Mouse (Mus musculus): ENCODE data around the gene Dvl1. TPM values are rescaled to one million over a fixed set of nuclear protein-coding genes. Genes with fewer than 3 reads are reported as not detected.
A peak's percentile ranks its signal among the peaks of the same experiment; 100 is the strongest.

The Dvl1 gene
- 10.0 and 12.2 TPM in 2 replicates for polyA plus RNA-seq (2015; fragmentation: Nextera tagmentation; extraction: Ambion mirVana)

GRCm38 (mm10) chr4:155846871-155847578 lies at the start of gene Dvl1:
Dvl1 (plus strand) TSS chr4:155847402.
- 3% methylated on average over 48 of the region's 65 CpGs for WGBS
- H3K4me3 ChIP-seq (replicated peaks), result peak within 1 kb of the TSS; percentile 84
- H3K4me2 ChIP-seq (replicated peaks), result peak within 1 kb of the TSS; percentile 93
- no peaks in the 10 kb centered on the region for H3K9me3 ChIP-seq (replicated peaks)
- H3K36me3 ChIP-seq, result peaks cover 17% of the 10 kb centered on the region
- H3K27me3 ChIP-seq, result no peaks in the 10 kb centered on the region
- ATAC-seq (ENCODE audit: insufficient number of reproducible peaks, low FRiP score, low TSS enrichment, low read depth), result peak; percentile 89
- H3K4me1 ChIP-seq, result peaks cover 32% of the 10 kb centered on the region
- peak within 1 kb of the TSS; percentile 79 for H3K27ac ChIP-seq (replicated peaks)
- peak within 1 kb of the TSS; percentile 84 for H3K9ac ChIP-seq

- WGBS, result 94% methylated on average over 1 of the region's 1 CpGs
- Histone ChIP-seq H3K27me3 (no peaks in the 10 kb centered on the region), H3K4me1 (peaks cover 21% of the 10 kb centered on the region)
Measured at GRCm38 (mm10) chr4:155802075-155802474, 45.1 kb upstream of the Dvl1 start.

GRCm38 (mm10) chr4:155802741-155803339 lies 44.4 kb upstream of the Dvl1 start, which contains the start of gene Mrpl20:
Mrpl20 (plus strand) TSS chr4:155802878.
- peak within 1 kb of the TSS; percentile 71 for H3K27ac ChIP-seq (replicated peaks)
- peak; percentile 53 for ATAC-seq (ENCODE audit: insufficient number of reproducible peaks, low FRiP score, low TSS enrichment, low read depth)
- H3K36me3 ChIP-seq, result peaks cover 17% of the 10 kb centered on the region
- peaks cover 21% of the 10 kb centered on the region for H3K4me1 ChIP-seq
- H3K9ac ChIP-seq, result peak within 1 kb of the TSS; percentile 74
- H3K9me3 ChIP-seq (replicated peaks), result no peaks in the 10 kb centered on the region
- H3K4me2 ChIP-seq (replicated peaks), result peak within 1 kb of the TSS; percentile 69
- WGBS, result 7% methylated on average over 12 of the region's 12 CpGs
- peak within 1 kb of the TSS; percentile 74 for H3K4me3 ChIP-seq (replicated peaks)
- H3K27me3 ChIP-seq, result no peaks in the 10 kb centered on the region

More at GRCm38 (mm10) chr4:155802075-155802474, 45.1 kb upstream of the Dvl1 start:
- Histone ChIP-seq H3K9me3 (replicated peaks) (no peaks in the 10 kb centered on the region), H3K4me2 (replicated peaks) (no peak overlapping the region), H3K36me3 (peaks cover 11% of the 10 kb centered on the region), H3K4me3 (replicated peaks) (no peak overlapping the region), H3K9ac (no peak overlapping the region), H3K27ac (replicated peaks) (no peak overlapping the region)
- ATAC-seq (ENCODE audit: insufficient number of reproducible peaks, low FRiP score, low TSS enrichment, low read depth), result no peak

DNA sequence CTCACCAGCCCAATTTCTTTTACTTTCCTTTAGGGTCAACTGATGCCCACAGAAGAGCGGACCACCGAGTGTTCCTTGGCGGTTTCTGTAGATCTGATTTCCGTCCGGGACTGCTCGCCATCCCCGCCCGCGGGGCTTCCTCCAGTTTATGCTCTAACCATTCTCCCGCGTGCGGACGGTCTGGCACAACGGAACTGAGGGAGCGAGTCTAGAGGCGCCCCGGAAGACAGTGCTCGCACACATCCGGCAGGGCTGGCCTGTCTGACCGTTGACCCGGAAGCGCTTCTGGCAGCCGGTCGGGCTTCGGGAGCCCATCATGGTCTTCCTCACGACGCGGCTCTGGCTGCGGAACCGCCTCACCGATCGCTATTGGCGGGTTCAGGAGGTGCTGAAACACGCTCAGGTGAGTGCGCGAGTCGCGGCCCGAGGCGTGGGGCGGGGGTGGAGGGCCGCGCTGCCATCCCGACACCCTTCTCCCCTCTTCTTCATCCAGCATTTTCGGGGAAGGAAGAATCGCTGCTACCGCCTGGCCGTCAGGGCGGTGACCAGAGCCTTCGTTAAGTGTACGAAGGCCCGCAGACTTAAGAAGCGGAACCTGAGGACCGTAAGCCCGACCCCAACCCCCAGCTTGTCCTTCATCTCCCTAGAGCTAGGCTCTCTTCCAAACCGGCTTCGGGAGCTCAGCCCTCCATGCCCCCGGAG lies 43.7 kb upstream of the Dvl1 start:
- H3K27ac ChIP-seq (replicated peaks), result peak overlapping the region; percentile 71
- H3K9me3 ChIP-seq (replicated peaks), result no peaks in the 10 kb centered on the region
- peak overlapping the region; percentile 74 for H3K4me3 ChIP-seq (replicated peaks)
- H3K36me3 ChIP-seq, result peaks cover 23% of the 10 kb centered on the region
- H3K9ac ChIP-seq, result peak overlapping the region; percentile 74
- H3K27me3 ChIP-seq, result no peaks in the 10 kb centered on the region
- peak overlapping the region; percentile 69 for H3K4me2 ChIP-seq (replicated peaks)
- H3K4me1 ChIP-seq, result peaks cover 21% of the 10 kb centered on the region
- under 1% methylated on average over 58 of the region's 58 CpGs for WGBS
- ATAC-seq (ENCODE audit: insufficient number of reproducible peaks, low FRiP score, low TSS enrichment, low read depth), result peak; percentile 96

GRCm38 (mm10) chr4:155807841-155808240 lies 39.4 kb upstream of the Dvl1 start:
- Histone ChIP-seq H3K27me3 (no peaks in the 10 kb centered on the region), H3K9ac (no peak overlapping the region), H3K36me3 (peaks cover 48% of the 10 kb centered on the region), H3K4me1 (peaks cover 25% of the 10 kb centered on the region), H3K27ac (replicated peaks) (no peak overlapping the region), H3K4me3 (replicated peaks) (no peak overlapping the region), H3K4me2 (replicated peaks) (no peak overlapping the region), H3K9me3 (replicated peaks) (no peaks in the 10 kb centered on the region)
- no peak for ATAC-seq (ENCODE audit: insufficient number of reproducible peaks, low FRiP score, low TSS enrichment, low read depth)
- whole genome bisulfite sequencing, result 83% methylated on average over 3 of the region's 3 CpGs

DNA sequence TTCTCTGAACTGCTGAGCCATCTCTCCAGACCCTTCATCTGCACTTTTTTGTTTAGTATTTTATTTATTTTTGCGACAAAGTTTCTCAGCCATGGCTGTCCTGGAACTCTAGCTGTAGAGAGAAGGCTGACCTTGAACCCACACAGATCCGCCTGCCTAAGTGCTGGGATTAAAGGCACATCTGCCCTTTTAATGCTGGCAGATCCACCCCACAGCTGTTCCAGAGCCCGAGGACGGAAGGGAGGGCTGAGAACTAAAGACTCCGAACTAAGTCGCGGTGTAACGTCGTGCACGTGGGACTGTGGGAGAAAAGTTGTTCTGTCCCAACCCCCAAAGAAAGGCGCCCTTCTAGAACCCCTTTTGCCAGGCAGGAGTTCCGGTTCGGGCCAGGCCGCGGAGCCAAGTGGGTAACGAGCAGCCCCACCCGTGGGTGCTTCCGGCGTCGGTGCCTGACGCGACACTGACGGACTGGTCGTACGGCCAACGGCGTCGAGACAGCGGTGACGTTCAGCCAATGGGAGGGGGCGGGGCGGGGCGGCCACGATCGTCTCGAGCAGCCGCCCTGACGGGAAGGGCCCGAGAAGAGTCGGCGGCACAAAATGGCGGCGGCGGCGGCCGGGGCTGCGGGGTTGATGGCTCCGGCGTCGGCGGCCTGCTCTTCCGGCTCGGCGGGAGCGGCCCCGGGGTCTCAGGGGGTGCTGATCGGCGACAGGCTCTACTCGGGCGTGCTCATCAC lies 35.1 kb upstream of the Dvl1 start, which contains the start of gene Ccnl2:
Gene Ccnl2 (plus strand): TSS at position 561 of the 736 bp plus-strand sequence.
- Histone ChIP-seq H3K9ac (peak within 1 kb of the TSS; percentile 100), H3K27ac (replicated peaks) (peak within 1 kb of the TSS; percentile 96), H3K4me3 (replicated peaks) (peak within 1 kb of the TSS; percentile 100), H3K36me3 (peaks cover 72% of the 10 kb centered on the region), H3K4me1 (peaks cover 20% of the 10 kb centered on the region), H3K9me3 (replicated peaks) (no peaks in the 10 kb centered on the region), H3K27me3 (no peaks in the 10 kb centered on the region), H3K4me2 (replicated peaks) (peak within 1 kb of the TSS; percentile 79)
- under 1% methylated on average over 59 of the region's 60 CpGs for WGBS
- ATAC-seq (ENCODE audit: insufficient number of reproducible peaks, low FRiP score, low TSS enrichment, low read depth), result peak; percentile 100

DNA sequence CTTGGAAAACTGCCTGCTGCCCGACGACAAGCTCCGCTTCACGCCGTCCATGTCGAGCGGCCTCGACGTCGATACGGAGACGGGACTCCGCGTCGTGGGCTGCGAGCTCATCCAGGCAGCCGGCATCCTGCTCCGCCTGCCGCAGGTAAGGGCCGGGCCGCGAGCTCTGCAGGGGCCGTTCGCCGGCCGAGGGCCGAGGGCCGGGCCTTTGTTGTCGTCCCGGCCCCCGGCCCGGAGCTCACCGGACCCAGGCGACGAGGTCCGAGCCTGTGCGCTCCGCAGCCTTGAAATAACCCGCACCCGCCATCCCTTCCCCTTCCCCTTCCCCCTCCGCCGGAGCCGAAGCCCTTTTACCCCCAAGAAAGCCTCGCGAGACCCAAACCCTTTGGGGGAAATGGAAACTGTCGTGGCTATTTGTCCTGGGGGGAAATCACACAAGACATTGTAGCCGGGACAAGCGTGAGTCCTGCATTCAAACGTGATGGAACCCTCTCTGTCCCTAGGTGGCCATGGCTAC lies 34.5 kb upstream of the Dvl1 start:
- peak overlapping the region; percentile 100 for H3K4me3 ChIP-seq (replicated peaks)
- H3K27ac ChIP-seq (replicated peaks), result peak overlapping the region; percentile 96
- under 1% methylated on average over 48 of the region's 49 CpGs for WGBS
- H3K9ac ChIP-seq, result peak overlapping the region; percentile 100
- H3K27me3 ChIP-seq, result no peaks in the 10 kb centered on the region
- H3K9me3 ChIP-seq (replicated peaks), result no peaks in the 10 kb centered on the region
- peaks cover 20% of the 10 kb centered on the region for H3K4me1 ChIP-seq
- peaks cover 73% of the 10 kb centered on the region for H3K36me3 ChIP-seq
- peak overlapping the region; percentile 79 for H3K4me2 ChIP-seq (replicated peaks)
- ATAC-seq (ENCODE audit: insufficient number of reproducible peaks, low FRiP score, low TSS enrichment, low read depth), result peak; percentile 6; the same call in 1 of the 2 replicates

- peaks cover 86% of the 10 kb centered on the region for H3K36me3 ChIP-seq
- WGBS, result 87% methylated on average over 4 of the region's 4 CpGs
- no peak overlapping the region for H3K4me2 ChIP-seq (replicated peaks)
- no peaks in the 10 kb centered on the region for H3K27me3 ChIP-seq
- H3K27ac ChIP-seq (replicated peaks), result no peak overlapping the region
- no peak overlapping the region for H3K9ac ChIP-seq
- ATAC-seq (ENCODE audit: insufficient number of reproducible peaks, low FRiP score, low TSS enrichment, low read depth), result no peak
- no peak overlapping the region for H3K4me3 ChIP-seq (replicated peaks)
- H3K9me3 ChIP-seq (replicated peaks), result no peaks in the 10 kb centered on the region
- H3K4me1 ChIP-seq, result peaks cover 13% of the 10 kb centered on the region
Measured at GRCm38 (mm10) chr4:155817533-155817932, 29.7 kb upstream of the Dvl1 start.

GRCm38 (mm10) chr4:155821025-155821424 lies 26.2 kb upstream of the Dvl1 start:
- Histone ChIP-seq H3K27ac (replicated peaks) (no peak overlapping the region), H3K4me1 (no peaks in the 10 kb centered on the region), H3K4me3 (replicated peaks) (no peak overlapping the region), H3K27me3 (no peaks in the 10 kb centered on the region), H3K4me2 (replicated peaks) (no peak overlapping the region), H3K9me3 (replicated peaks) (no peaks in the 10 kb centered on the region), H3K9ac (no peak overlapping the region), H3K36me3 (peaks cover 94% of the 10 kb centered on the region)
- WGBS, result 78% methylated on average over 7 of the region's 7 CpGs
- ATAC-seq (ENCODE audit: insufficient number of reproducible peaks, low FRiP score, low TSS enrichment, low read depth), result no peak

GRCm38 (mm10) chr4:155823443-155823842 lies 23.8 kb upstream of the Dvl1 start:
- Histone ChIP-seq H3K9ac (no peak overlapping the region), H3K4me3 (replicated peaks) (no peak overlapping the region), H3K36me3 (peaks cover 87% of the 10 kb centered on the region), H3K27ac (replicated peaks) (no peak overlapping the region), H3K4me1 (no peaks in the 10 kb centered on the region), H3K27me3 (no peaks in the 10 kb centered on the region), H3K9me3 (replicated peaks) (no peaks in the 10 kb centered on the region), H3K4me2 (replicated peaks) (no peak overlapping the region)
- 94% methylated on average over 16 of the region's 16 CpGs for WGBS
- no peak for ATAC-seq (ENCODE audit: insufficient number of reproducible peaks, low FRiP score, low TSS enrichment, low read depth)

All from embryonic facial prominence, embryonic 15.5 days (tissue).